Mouse (Mus musculus) intestine, embryonic 14.5 days (tissue): Measurements from ENCODE around the gene Letmd1. TPM values are rescaled to one million over a fixed set of nuclear protein-coding genes. Genes with fewer than 3 reads are reported as not detected.

Source experiments
- ATAC-seq: fragments of 200-750 bp; cut with Nextera tagmentation; replicated peaks from 2 replicates; pipeline ENCODE4 v1.8.0; 2017; ENCODE audit warnings: low read depth, moderate number of reproducible peaks, moderate TSS enrichment, moderate library complexity; ENCODE audit not compliant: low FRiP score, low TSS enrichment
- DNase-seq: peaks from one replicate; pipeline ENCODE4 v3.0.0-alpha.2; 2018; ENCODE audit warnings: low spot score
- H3K27ac ChIP-seq: fragments of 300-500 bp; sonication (generic); 2 replicates; pipeline ENCODE4 v1.5.1; 2014; ENCODE audit warnings: low read depth, mild to moderate bottlenecking, control low read depth
- H3K27me3 ChIP-seq: fragments of 300-500 bp; sonication (generic); replicated peaks from 2 replicates; pipeline ENCODE4 v1.6.1; 2014; ENCODE audit warnings: low read length, control low read depth; ENCODE audit not compliant: control insufficient read depth, insufficient read depth
- H3K36me3 ChIP-seq: fragments of 300-500 bp; sonication (generic); 2 replicates; pipeline ENCODE4 v1.6.1; 2014; ENCODE audit warnings: low read length, control low read depth; ENCODE audit not compliant: control insufficient read depth, insufficient read depth
- H3K4me1 ChIP-seq: fragments of 300-500 bp; sonication (generic); replicated peaks from 2 replicates; pipeline ENCODE4 v1.6.1; 2014; ENCODE audit warnings: low read length, control low read depth, mixed read lengths; ENCODE audit not compliant: control insufficient read depth, insufficient read depth
- H3K4me2 ChIP-seq: fragments of 300-500 bp; sonication (generic); 2 replicates; pipeline ENCODE4 v1.6.1; 2014; ENCODE audit warnings: low read length
- H3K4me3 ChIP-seq: fragments of 300-500 bp; sonication (generic); 2 replicates; pipeline ENCODE4 v1.5.1; 2014; ENCODE audit warnings: low read depth, low read length, control low read depth, mixed read lengths
- H3K9ac ChIP-seq: fragments of 300-500 bp; sonication (generic); 2 replicates; pipeline ENCODE4 v1.6.1; 2014; ENCODE audit warnings: mild to moderate bottlenecking, low read length
- H3K9me3 ChIP-seq: fragments of 300-500 bp; sonication (generic); 2 replicates; pipeline ENCODE4 v1.6.1; 2016; ENCODE audit warnings: low read length, control low read depth; ENCODE audit not compliant: control insufficient read depth
- WGBS: fragments of 180-500 bp; shearing (Covaris S2); extraction: QIAGEN DNeasy Blood & Tissue Kit; methylation state at CpG from one replicate; pipeline ENCODE4 v1.1.7; 2014; 5-methylcytosine and 5-hydroxymethylcytosine counted together
- polyA plus RNA-seq: library from polyadenylated mRNA; unstranded; fragments of >200 nt; fragmentation: Nextera tagmentation; extraction: Ambion mirVana; gene quantifications from 2 replicates; pipeline ENCODE4 v1.2.1, GENCODE M21; 2014

The Letmd1 gene
- polyA plus RNA-seq, 1 experiment from 2014 or later = 38.5 TPM

DNA sequence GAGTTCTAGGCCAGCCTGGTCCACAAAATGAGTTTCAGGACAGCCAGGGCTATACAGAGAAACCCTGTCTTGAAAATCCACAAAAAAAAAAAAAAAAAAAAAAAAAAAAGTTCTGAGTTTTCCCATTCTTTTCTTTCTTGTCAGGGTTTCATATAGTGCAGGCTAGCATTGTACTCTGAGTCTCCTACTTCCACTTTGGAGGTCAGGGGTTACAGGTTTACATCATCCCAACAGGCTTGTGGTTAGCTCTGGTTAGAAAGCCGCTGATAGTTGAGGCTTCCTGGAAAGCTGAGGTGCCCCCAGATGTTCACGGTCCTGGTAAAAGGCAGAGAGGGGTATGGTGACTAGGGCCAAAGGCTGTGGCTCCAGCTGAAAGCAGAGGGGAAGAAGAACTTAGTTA lies 21.9 kb upstream of the Letmd1 start:
- Histone ChIP-seq H3K36me3 (no peaks in the 10 kb centered on the region), H3K4me2 (no peak overlapping the region), H3K4me1 (no peaks in the 10 kb centered on the region), H3K27ac (no peak overlapping the region), H3K4me3 (no peak overlapping the region), H3K9me3 (no peaks in the 10 kb centered on the region), H3K27me3 (no peaks in the 10 kb centered on the region), H3K9ac (no peak overlapping the region)
- ATAC-seq = no peak
- no peak for DNase-seq
- WGBS = 75% methylated on average over 2 of the region's 2 CpGs

DNA sequence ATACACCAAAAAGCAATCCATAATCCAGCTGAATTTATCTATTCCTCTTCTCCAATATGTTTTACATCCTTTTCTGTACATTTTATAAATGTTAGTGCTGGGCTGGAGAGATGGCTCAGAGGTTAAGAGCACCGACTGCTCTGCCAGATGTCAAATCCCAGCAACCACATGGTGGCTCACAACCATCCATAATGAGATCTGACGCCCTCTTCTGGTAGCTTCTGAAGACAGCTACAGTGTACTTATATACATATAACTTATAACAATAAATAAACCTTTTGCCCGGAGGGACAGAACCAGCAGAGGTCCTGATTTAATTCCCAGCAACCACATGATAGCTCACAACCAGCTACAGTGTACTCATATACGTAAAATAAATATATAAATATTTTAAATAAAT lies 20.3 kb upstream of the Letmd1 start:
- H3K9me3 ChIP-seq = no peaks in the 10 kb centered on the region
- no peak overlapping the region for H3K9ac ChIP-seq
- H3K27me3 ChIP-seq = no peaks in the 10 kb centered on the region
- no peak overlapping the region for H3K4me2 ChIP-seq
- no peak overlapping the region for H3K4me3 ChIP-seq
- WGBS = 66% methylated on average over 4 of the region's 4 CpGs
- no peak for ATAC-seq
- H3K27ac ChIP-seq = no peak overlapping the region
- no peak for DNase-seq
- no peaks in the 10 kb centered on the region for H3K36me3 ChIP-seq
- H3K4me1 ChIP-seq = no peaks in the 10 kb centered on the region

DNA sequence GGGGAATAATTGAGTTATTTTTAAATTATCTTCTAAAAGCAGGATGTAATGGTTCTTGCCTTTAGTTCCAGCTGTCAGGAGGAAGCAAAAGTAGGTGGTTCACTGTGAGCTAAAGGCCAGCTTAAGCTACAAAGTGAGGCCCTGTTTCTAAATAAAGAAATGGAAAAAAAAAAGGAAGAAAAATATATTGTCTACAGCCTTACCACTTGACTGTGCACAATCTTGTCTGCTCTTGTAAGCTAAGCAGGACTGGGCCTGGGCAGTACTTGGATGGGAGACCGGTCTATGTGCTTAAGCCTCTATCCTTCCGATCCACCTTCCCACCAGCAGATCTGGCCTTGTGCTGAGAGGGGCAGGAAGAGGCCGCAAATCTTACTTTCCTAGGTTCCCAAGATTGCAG lies 19.3 kb upstream of the Letmd1 start:
- no peaks in the 10 kb centered on the region for H3K4me1 ChIP-seq
- H3K9ac ChIP-seq = no peak overlapping the region
- H3K4me3 ChIP-seq = no peak overlapping the region
- H3K4me2 ChIP-seq = no peak overlapping the region
- no peaks in the 10 kb centered on the region for H3K9me3 ChIP-seq
- no peak overlapping the region for H3K27ac ChIP-seq
- no peak for ATAC-seq
- DNase-seq = no peak
- H3K27me3 ChIP-seq = no peaks in the 10 kb centered on the region
- WGBS = 73% methylated on average over 3 of the region's 3 CpGs
- no peaks in the 10 kb centered on the region for H3K36me3 ChIP-seq

- no peak overlapping the region for H3K4me2 ChIP-seq
- no peaks in the 10 kb centered on the region for H3K36me3 ChIP-seq
- ATAC-seq = no peak
- no peaks in the 10 kb centered on the region for H3K9me3 ChIP-seq
- H3K27me3 ChIP-seq = no peaks in the 10 kb centered on the region
- no peak overlapping the region for H3K27ac ChIP-seq
- H3K4me3 ChIP-seq = no peak overlapping the region
- H3K9ac ChIP-seq = no peak overlapping the region
- 66% methylated on average over 16 of the region's 16 CpGs for WGBS
- H3K4me1 ChIP-seq = no peaks in the 10 kb centered on the region
- DNase-seq = no peak
Measured at GRCm38 (mm10) chr15:100451245-100451644, 17.6 kb upstream of the Letmd1 start.

- WGBS = 77% methylated on average over 11 of the region's 11 CpGs
- H3K4me1 ChIP-seq = no peaks in the 10 kb centered on the region
- H3K4me3 ChIP-seq = no peak overlapping the region
- no peaks in the 10 kb centered on the region for H3K9me3 ChIP-seq
- no peaks in the 10 kb centered on the region for H3K27me3 ChIP-seq
- no peak overlapping the region for H3K27ac ChIP-seq
- ATAC-seq (no peak), DNase-seq (no peak)
- no peaks in the 10 kb centered on the region for H3K36me3 ChIP-seq
- H3K9ac ChIP-seq = no peak overlapping the region
- H3K4me2 ChIP-seq = no peak overlapping the region
Measured at GRCm38 (mm10) chr15:100452486-100452885, 16.3 kb upstream of the Letmd1 start.

DNA sequence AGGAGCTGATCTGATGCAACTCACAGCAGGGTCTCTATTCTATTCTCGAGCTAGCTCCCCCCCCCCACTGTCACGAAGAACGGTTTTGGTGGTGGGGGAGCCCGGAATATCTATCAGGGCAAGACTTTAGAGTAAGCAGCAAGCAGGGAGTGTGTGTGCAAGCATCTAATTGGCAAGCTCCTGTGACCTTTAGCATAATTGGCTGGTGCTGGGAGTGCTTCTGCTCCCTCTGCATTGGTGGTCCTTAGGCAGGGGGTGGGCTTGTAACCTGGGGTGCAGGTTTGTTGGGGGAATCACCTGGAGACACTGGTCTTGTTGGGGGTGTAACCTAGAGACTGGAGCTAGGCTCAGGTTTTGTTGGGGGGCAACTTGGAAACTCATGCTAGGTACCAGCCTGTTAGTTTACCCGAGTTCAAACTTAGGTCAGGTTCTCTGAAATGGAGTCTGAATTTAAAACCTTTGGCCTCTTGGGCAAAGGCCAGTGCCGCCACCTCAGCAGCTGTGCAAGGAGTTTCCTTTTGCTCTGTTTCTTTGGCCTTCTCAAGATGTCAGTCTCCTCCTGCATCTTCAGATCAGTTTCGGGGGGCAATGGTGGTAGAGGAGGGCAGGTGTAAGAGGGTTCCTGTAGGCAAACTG lies 12.3 kb upstream of the Letmd1 start:
- no peak overlapping the region for H3K27ac ChIP-seq
- ATAC-seq = no peak
- no peak for DNase-seq
- H3K27me3 ChIP-seq = no peaks in the 10 kb centered on the region
- 78% methylated on average over 7 of the region's 7 CpGs for WGBS
- H3K9me3 ChIP-seq = no peaks in the 10 kb centered on the region
- H3K4me2 ChIP-seq = no peak overlapping the region
- no peak overlapping the region for H3K4me3 ChIP-seq
- no peak overlapping the region for H3K9ac ChIP-seq
- H3K4me1 ChIP-seq = no peaks in the 10 kb centered on the region
- H3K36me3 ChIP-seq = no peaks in the 10 kb centered on the region

- ATAC-seq = peak; percentile 58
- 0 out of 2 replicates have a peak overlapping the region, but pooled peaks have one; percentile 32 for H3K4me2 ChIP-seq
- WGBS = 5% methylated on average over 17 of the region's 17 CpGs
Measured at GRCm38 (mm10) chr15:100457340-100457739, 11.5 kb upstream of the Letmd1 start.

GRCm38 (mm10) chr15:100458055-100458454 lies 10.8 kb upstream of the Letmd1 start:
- peak; percentile 69 for DNase-seq
- no peaks in the 10 kb centered on the region for H3K36me3 ChIP-seq
- no peaks in the 10 kb centered on the region for H3K9me3 ChIP-seq
- no peak overlapping the region for H3K27ac ChIP-seq
- H3K27me3 ChIP-seq = no peaks in the 10 kb centered on the region
- no peaks in the 10 kb centered on the region for H3K4me1 ChIP-seq
- 45% methylated on average over 10 of the region's 10 CpGs for WGBS
- H3K4me2 ChIP-seq = no peak overlapping the region
- ATAC-seq = no peak
- no peak overlapping the region for H3K9ac ChIP-seq
- no peak overlapping the region for H3K4me3 ChIP-seq

More at GRCm38 (mm10) chr15:100457340-100457739, 11.5 kb upstream of the Letmd1 start:
- no peak overlapping the region for H3K4me3 ChIP-seq
- peak; percentile 91 for DNase-seq
- no peak overlapping the region for H3K9ac ChIP-seq
- no peaks in the 10 kb centered on the region for H3K36me3 ChIP-seq
- H3K27me3 ChIP-seq = no peaks in the 10 kb centered on the region
- H3K4me1 ChIP-seq = no peaks in the 10 kb centered on the region
- H3K9me3 ChIP-seq = no peaks in the 10 kb centered on the region
- no peak overlapping the region for H3K27ac ChIP-seq

GRCm38 (mm10) chr15:100460942-100461341 lies 7.9 kb upstream of the Letmd1 start:
- Histone ChIP-seq H3K36me3 (no peaks in the 10 kb centered on the region), H3K4me3 (no peak overlapping the region; the same call in 1 of the 2 replicates), H3K9ac (no peak overlapping the region), H3K9me3 (no peaks in the 10 kb centered on the region), H3K4me1 (no peaks in the 10 kb centered on the region), H3K27me3 (no peaks in the 10 kb centered on the region), H3K27ac (no peak overlapping the region), H3K4me2 (peak overlapping the region; percentile 36)
- 10% methylated on average over 12 of the region's 12 CpGs for WGBS
- DNase-seq = no peak
- ATAC-seq = no peak
